Mouse (Mus musculus) erythroblast, embryonic 14.5 days (primary cell): ENCODE measurements around the gene Asic5. TPM values are rescaled to one million over a fixed set of nuclear protein-coding genes. Genes with fewer than 3 reads are reported as not detected.

Experiments
- H3K27me3 ChIP-seq: 2 replicates; pipeline ENCODE4 v1.6.1; 2012; ENCODE audit warnings: inconsistent platforms; ENCODE audit not compliant: control insufficient read depth
- H3K36me3 ChIP-seq: 2 replicates; pipeline ENCODE4 v1.6.1; 2012; ENCODE audit warnings: mild to moderate bottlenecking, inconsistent platforms; ENCODE audit not compliant: control insufficient read depth
- H3K4me1 ChIP-seq: 2 replicates; pipeline ENCODE4 v1.6.1; 2012; ENCODE audit warnings: inconsistent platforms; ENCODE audit not compliant: control insufficient read depth
- H3K4me3 ChIP-seq: replicated peaks from 2 replicates; pipeline ENCODE3; 2012; ENCODE audit warnings: moderate library complexity, mild to moderate bottlenecking, inconsistent platforms
- H3K9me3 ChIP-seq: 2 replicates; pipeline ENCODE4 v1.6.1; 2012; ENCODE audit warnings: low read length, inconsistent platforms, mixed read lengths; ENCODE audit not compliant: control insufficient read depth
- GATA1 ChIP-seq: IDR thresholded peaks from 2 replicates; pipeline ENCODE4 v1.6.1; 2012; ENCODE audit warnings: low read length, inconsistent platforms, mixed read lengths
- TAL1 ChIP-seq: IDR thresholded peaks from 3 replicates; pipeline ENCODE4 v1.6.1; 2012; ENCODE audit warnings: low read length, inconsistent platforms, mixed read lengths
- polyA plus RNA-seq: library from polyadenylated mRNA; stranded (reverse); fragments of >175 nt; gene quantifications from 2 replicates; pipeline ENCODE4 v1.2.3, GENCODE M21; 2012

Asic5 gene
- not detected in 2 replicates for polyA plus RNA-seq

DNA sequence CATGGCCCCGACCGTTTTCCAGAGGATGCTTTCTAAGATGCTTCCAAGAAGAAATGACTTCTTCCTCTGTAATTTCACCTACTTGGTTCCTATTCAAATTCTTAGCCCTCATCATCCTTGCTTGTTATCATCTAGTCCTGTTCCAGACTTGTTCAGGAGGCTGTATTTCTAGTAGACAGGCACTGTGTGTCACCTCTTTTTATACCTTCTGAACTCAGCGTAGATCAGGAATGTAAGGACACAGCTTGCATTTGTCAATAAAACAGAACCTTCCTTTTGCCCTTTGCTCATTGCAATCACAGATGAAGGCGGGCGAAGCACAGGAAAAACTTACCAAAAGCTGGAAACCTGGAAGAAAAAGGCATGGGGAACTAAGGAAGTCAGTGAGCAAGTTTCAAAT is at the start of gene Asic5:
Gene Asic5, plus strand, starts transcription at position 301 of the 400 bp plus-strand sequence.
- no peak for TF ChIP-seq GATA1
- no peak for TF ChIP-seq TAL1
- no peaks in the 10 kb centered on the region for H3K27me3 ChIP-seq

DNA sequence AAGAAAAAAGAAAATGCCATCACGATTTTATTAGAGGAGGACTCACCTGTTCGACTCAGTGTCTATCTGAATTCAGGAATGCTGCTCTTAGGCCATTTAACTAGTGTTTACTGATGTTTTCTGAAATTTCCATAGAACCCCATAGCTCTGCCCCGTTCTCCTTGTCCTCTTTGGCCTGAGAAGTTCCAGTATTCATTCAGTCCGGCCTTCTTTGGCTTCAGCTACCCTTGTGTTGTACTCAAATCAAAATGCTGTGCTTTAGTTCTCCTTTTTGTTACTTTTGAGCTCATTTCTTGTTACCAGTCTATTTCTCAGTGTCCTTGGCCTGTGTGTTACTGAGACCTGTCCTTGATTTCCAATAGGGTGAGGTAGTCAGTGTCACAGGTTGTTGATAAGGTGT is 48.7 kb upstream of the Asic5 start:
- Histone ChIP-seq H3K36me3 (no peaks in the 10 kb centered on the region), H3K27me3 (no peaks in the 10 kb centered on the region), H3K4me1 (peaks cover 7% of the 10 kb centered on the region), H3K4me3 (no peak overlapping the region), H3K9me3 (no peaks in the 10 kb centered on the region)
- TF ChIP-seq GATA1 (no peak), TAL1 (no peak)

More for the DNA sequence above, at the start of gene Asic5:
- no peak within 1 kb of the TSS for H3K4me3 ChIP-seq
- H3K36me3 ChIP-seq: no peaks in the 10 kb centered on the region
- no peaks in the 10 kb centered on the region for H3K9me3 ChIP-seq
- no peaks in the 10 kb centered on the region for H3K4me1 ChIP-seq

DNA sequence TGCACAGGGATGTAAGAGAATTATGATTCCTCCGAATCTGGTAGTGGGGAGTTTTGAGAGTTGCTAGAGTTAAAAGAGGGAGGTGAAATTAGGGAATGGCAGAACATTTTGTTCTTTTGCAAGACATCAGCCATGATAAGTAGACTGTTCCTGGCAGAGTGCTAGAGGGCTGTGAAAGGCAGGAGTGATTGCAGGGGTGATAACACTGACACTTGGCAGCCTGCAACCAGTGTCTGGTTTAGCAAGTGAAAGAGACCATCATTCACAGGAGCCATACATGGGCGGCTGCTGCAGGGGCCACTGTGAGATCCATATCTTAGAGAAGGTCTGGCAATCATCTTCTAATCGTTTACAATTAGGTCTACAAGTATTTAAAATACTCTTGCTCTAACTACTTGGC is 43.2 kb upstream of the Asic5 start:
- H3K36me3 ChIP-seq: no peaks in the 10 kb centered on the region
- no peak overlapping the region for H3K4me3 ChIP-seq
- no peaks in the 10 kb centered on the region for H3K27me3 ChIP-seq
- TF ChIP-seq TAL1: no peak
- no peak for TF ChIP-seq GATA1
- H3K4me1 ChIP-seq: no peaks in the 10 kb centered on the region
- no peaks in the 10 kb centered on the region for H3K9me3 ChIP-seq

DNA sequence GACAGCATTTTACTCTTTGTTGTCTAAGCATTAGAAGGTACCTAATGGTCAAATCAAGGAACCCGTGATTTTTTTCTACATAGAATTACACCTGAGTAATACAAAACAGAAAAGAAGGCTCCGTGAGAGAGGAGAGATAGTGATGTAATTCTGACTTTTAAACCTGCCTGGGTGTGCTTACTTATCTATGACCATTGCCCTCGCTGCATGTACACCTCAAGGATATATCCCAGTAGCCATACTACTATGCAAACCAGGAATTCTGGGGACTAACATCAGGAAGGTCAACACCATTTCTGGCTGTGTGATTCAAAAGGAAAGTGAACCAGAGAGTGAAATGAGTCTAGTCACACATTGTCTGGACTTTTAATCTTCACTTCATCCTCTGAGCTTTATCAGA is 39.7 kb upstream of the Asic5 start:
- Histone ChIP-seq H3K36me3 (no peaks in the 10 kb centered on the region), H3K4me1 (no peaks in the 10 kb centered on the region), H3K9me3 (no peaks in the 10 kb centered on the region), H3K4me3 (no peak overlapping the region), H3K27me3 (no peaks in the 10 kb centered on the region)
- TF ChIP-seq GATA1: no peak
- TF ChIP-seq TAL1: no peak

DNA sequence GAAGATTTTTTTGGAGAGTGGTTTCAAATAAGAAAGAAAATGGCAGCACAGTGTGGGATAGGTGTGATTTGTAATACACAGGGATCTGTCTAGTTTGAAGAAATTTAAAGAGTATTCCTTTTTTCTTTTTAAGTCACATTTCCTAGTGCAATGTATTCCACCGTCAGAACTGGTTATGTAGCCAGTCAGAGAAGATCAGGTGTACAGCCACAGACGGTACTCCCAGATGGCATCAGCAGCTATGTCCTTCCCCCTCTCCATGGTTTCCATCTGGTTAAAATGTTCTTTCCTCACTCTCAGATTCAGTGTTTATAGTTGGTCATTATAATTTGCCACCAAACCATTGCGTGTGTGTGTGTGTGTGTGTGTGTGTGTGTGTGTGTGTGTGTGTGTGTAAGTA is 39.0 kb upstream of the Asic5 start:
- TF ChIP-seq GATA1: no peak
- no peak for TF ChIP-seq TAL1
- no peaks in the 10 kb centered on the region for H3K9me3 ChIP-seq

DNA sequence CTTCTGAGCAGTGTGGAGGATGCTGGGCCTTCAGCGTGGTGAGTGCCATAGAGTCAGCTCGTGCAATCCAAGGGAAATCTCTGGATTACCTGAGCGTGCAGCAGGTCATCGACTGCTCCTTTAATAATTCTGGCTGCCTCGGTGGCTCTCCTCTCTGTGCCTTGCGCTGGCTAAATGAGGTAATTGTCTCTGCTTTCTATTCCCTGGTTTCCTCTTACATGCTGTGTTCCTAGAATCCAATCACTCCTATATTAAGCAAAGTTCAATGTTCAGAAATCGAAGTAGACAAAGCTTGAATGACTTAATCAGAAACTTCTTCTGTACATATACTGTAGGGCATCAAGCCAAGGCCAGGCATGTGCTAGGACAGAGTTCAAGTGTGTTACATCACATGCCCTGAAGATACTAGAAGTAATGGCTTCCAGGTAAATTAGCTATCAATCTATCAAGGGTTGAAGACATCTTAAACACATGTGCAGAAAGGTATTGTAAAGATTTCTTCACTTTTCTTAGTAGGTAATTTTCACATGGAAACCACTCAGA is 37.2 kb upstream of the Asic5 start:
- H3K36me3 ChIP-seq: no peaks in the 10 kb centered on the region

More for the DNA sequence above, 39.0 kb upstream of the Asic5 start:
- Histone ChIP-seq H3K4me1 (no peaks in the 10 kb centered on the region), H3K36me3 (no peaks in the 10 kb centered on the region), H3K27me3 (no peaks in the 10 kb centered on the region), H3K4me3 (no peak overlapping the region)

DNA sequence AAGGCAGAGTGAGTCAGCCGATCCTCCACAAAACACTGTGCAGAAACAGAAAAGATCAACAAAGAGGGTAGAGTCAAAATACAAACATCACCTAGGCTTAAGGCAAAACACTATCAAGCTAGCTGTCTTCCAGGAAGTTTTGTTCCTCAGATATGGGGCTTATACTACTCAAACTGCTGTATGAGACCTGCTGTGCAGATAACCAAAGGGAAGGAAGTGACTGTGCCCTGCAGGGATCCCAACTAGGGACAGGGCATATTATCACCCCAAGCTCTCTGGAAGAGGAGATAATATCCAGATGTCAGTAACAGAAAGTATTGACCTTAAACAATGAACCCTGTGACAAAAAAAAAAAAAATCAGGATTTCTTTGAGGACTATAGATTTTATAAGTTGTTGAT is 33.0 kb upstream of the Asic5 start:
- Histone ChIP-seq H3K4me3 (no peak overlapping the region), H3K27me3 (no peaks in the 10 kb centered on the region), H3K36me3 (no peaks in the 10 kb centered on the region), H3K4me1 (no peaks in the 10 kb centered on the region), H3K9me3 (no peaks in the 10 kb centered on the region)
- TF ChIP-seq GATA1 (no peak), TAL1 (no peak)

More for the DNA sequence above, 37.2 kb upstream of the Asic5 start:
- no peaks in the 10 kb centered on the region for H3K4me1 ChIP-seq
- no peak for TF ChIP-seq TAL1
- no peak overlapping the region for H3K4me3 ChIP-seq
- no peaks in the 10 kb centered on the region for H3K27me3 ChIP-seq
- H3K9me3 ChIP-seq: no peaks in the 10 kb centered on the region

DNA sequence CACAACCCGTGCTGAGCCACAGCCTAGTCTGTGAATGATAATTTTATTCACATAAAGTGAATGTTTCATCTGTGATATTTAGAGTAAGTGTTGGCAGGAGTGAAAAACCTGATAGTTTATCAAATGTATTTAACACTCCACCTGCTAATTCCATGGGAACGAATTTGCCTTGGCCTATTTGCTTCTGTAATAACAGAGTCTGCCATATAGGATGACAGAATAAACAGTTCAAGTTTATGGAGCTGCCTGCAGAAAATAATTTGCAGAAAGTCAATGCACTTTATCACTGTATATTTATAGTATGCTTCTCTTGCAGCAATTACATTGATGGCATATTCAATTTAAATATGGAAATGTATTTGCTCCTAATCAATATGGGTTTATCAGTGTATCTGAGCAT is 30.3 kb upstream of the Asic5 start:
- TF ChIP-seq TAL1 (no peak), GATA1 (no peak)
- H3K9me3 ChIP-seq: no peaks in the 10 kb centered on the region
- H3K4me3 ChIP-seq: no peak overlapping the region
- H3K27me3 ChIP-seq: no peaks in the 10 kb centered on the region
- no peaks in the 10 kb centered on the region for H3K36me3 ChIP-seq
- no peaks in the 10 kb centered on the region for H3K4me1 ChIP-seq

DNA sequence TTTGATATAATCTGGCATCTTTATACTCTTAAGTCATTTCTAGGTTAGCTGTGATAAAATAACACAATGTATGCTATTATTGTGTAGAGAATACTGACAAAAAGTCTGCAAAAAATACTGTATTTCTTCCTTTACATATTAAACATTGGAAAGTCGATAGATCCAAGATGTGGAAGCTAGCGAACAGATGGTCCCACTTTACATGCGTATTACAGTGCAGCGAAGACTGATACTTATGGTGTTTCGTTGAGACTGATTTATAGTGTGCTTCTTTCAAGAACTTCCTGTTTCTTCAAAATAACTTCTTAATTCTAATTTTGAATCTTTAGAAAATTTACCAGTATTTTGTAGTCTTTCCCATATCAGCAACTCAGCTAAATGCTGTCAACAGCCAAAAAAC is 24.6 kb upstream of the Asic5 start:
- H3K27me3 ChIP-seq: no peaks in the 10 kb centered on the region
- TF ChIP-seq TAL1: no peak
- no peak for TF ChIP-seq GATA1
- H3K4me3 ChIP-seq: no peak overlapping the region
- H3K4me1 ChIP-seq: no peaks in the 10 kb centered on the region
- no peaks in the 10 kb centered on the region for H3K36me3 ChIP-seq
- no peaks in the 10 kb centered on the region for H3K9me3 ChIP-seq

DNA sequence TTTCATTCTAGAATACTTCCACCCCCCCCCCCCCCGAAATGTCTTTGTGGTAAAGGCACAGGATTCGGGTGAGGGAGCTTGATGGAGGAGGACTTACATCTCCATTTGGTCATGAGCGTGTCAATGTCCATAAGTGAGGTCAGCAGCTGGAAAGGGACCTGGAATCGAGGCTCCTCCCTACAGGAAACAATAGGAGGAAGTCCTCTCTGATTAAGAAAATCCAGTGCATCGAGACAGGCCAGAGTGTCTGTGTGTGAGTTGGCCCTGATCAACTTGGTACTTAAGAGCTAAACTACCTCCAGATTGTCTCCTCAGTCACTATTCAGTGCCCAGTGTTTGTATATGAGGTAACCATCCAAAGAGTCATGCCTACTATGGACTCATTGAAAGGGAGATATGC is 20.8 kb upstream of the Asic5 start:
- Histone ChIP-seq H3K36me3 (no peaks in the 10 kb centered on the region), H3K9me3 (no peaks in the 10 kb centered on the region), H3K4me1 (no peaks in the 10 kb centered on the region), H3K4me3 (no peak overlapping the region), H3K27me3 (no peaks in the 10 kb centered on the region)
- TF ChIP-seq GATA1 (no peak), TAL1 (no peak)
